In the genomic region with DNA sequence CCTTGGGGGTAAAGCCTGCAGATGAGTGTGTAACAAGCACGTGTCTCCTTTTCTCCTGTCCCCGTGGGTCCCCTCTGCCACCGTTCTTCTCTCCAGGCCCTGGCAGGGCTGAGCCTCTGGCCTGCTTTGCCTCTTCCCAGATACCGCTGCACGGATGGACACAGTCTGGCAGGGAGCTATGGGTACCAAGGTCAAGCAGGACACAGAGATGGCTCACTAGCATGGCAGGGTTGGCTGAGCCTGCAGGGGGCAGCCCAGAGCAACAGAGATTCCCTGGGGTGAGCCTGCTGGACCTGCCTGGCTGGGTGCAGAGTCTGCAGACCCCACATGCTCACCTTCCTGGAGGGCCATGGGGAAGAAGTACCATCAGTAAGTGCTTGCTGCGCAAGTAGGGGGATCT, we compare ENCODE assay signal across 8 mouse cellular contexts. TPM values are rescaled to one million over a fixed set of nuclear protein-coding genes. Genes with fewer than 3 reads are reported as not detected.
DNase-seq lines count a peak whose midpoint lies in the region; ATAC-seq and TF ChIP-seq lines count a peak whose summit lies in the region.

No protein-coding gene starts in this region.

- WGBS in heart, adult 2 months, result 39% methylated on average over 6 of the region's 6 CpGs
- 64% methylated on average over 6 of the region's 6 CpGs for WGBS in kidney, adult 2 months
- 68% methylated on average over 6 of the region's 6 CpGs for WGBS in liver, embryonic 11.5 days
- 70% methylated on average over 6 of the region's 6 CpGs for WGBS in neural tube, embryonic 11.5 days

- no peak overlapping the region for H3K9ac ChIP-seq in heart, adult 2 months (ENCODE audit: low read depth, low read length)
- H3K9ac ChIP-seq in liver, embryonic 11.5 days (ENCODE audit: low read depth, low read length), result no peak overlapping the region; the same call in 1 of the 2 replicates
- no peak overlapping the region for H3K9ac ChIP-seq in neural tube, embryonic 11.5 days (ENCODE audit: low read length)

- H3K27me3 ChIP-seq in heart, adult 2 months (ENCODE audit: control insufficient read depth, insufficient read depth, low read length), result no peaks in the 10 kb centered on the region
- no peaks in the 10 kb centered on the region for H3K27me3 ChIP-seq in kidney, adult 2 months (replicated peaks; ENCODE audit: control insufficient read depth, insufficient read depth, low read length)
- no peaks in the 10 kb centered on the region for H3K27me3 ChIP-seq in liver, embryonic 11.5 days (replicated peaks; ENCODE audit: control insufficient read depth, insufficient read depth, low read length)
- H3K27me3 ChIP-seq in neural tube, embryonic 11.5 days (ENCODE audit: control insufficient read depth, insufficient read depth, low read length), result no peaks in the 10 kb centered on the region

- no peaks in the 10 kb centered on the region for H3K36me3 ChIP-seq in heart, adult 2 months (ENCODE audit: control insufficient read depth, insufficient read depth, low read length)
- no peaks in the 10 kb centered on the region for H3K36me3 ChIP-seq in kidney, adult 2 months (ENCODE audit: control insufficient read depth, insufficient read depth, low read length)
- H3K36me3 ChIP-seq in liver, embryonic 11.5 days (ENCODE audit: control insufficient read depth, insufficient read depth, low read length), result no peaks in the 10 kb centered on the region
- no peaks in the 10 kb centered on the region for H3K36me3 ChIP-seq in neural tube, embryonic 11.5 days (ENCODE audit: control insufficient read depth, insufficient read depth, low read length)

- peak; percentile 67 to 74 for DNase-seq in heart, adult 2 months
- DNase-seq in heart, postnatal 25 days (ENCODE audit: low spot score), result no peak
- peak; percentile 70 for DNase-seq in adrenal gland, postnatal 25 days
- peak; percentile 64 for DNase-seq in gastrocnemius, adult 2 months
- DNase-seq in kidney, adult 2 months, result peak; percentile 43
- no peak for DNase-seq in liver, embryonic 11.5 days (ENCODE audit: low spot score)
- DNase-seq in neural tube, embryonic 11.5 days (ENCODE audit: low spot score), result peak; percentile 62
- peak; percentile 87 for DNase-seq in testis, postnatal 10 days (ENCODE audit: low spot score)

- 0 out of 2 replicates have a peak, but pooled peaks have one; percentile 27 for ATAC-seq in liver, embryonic 11.5 days (replicated peaks; ENCODE audit: low FRiP score)
- ATAC-seq in neural tube, embryonic 11.5 days (ENCODE audit: insufficient read depth, low FRiP score, low TSS enrichment), result no peak

- intact Hi-C loops in heart, adult 2 months (cut with DNase I), result no loop called here
- intact Hi-C loops in heart, postnatal 25 days (cut with DNase I), result no loop called here
- intact Hi-C loops in gastrocnemius, adult 2 months (cut with DNase I), result no loop called here

- TF ChIP-seq EP300 in heart, adult 2 months (IDR thresholded peaks at IDR 0.05; ENCODE audit: insufficient read depth, low read depth, low read length), result no peak

- peaks cover 8% of the 10 kb centered on the region for H3K4me1 ChIP-seq in heart, adult 2 months (ENCODE audit: control insufficient read depth, insufficient read depth, low read length)
- H3K4me1 ChIP-seq in kidney, adult 2 months (ENCODE audit: control insufficient read depth, insufficient read depth, low read length), result no peaks in the 10 kb centered on the region
- peaks cover 31% of the 10 kb centered on the region for H3K4me1 ChIP-seq in liver, embryonic 11.5 days (replicated peaks; ENCODE audit: control insufficient read depth, insufficient read depth, low read length)
- H3K4me1 ChIP-seq in neural tube, embryonic 11.5 days (ENCODE audit: control insufficient read depth, insufficient read depth, low read length), result peaks cover 7% of the 10 kb centered on the region

- no peak overlapping the region for H3K27ac ChIP-seq in heart, adult 2 months
- peak overlapping the region; percentile 35; the same call in 1 of the 2 replicates for H3K27ac ChIP-seq in gastrocnemius, adult 2 months
- H3K27ac ChIP-seq in kidney, adult 2 months (ENCODE audit: insufficient read depth, low read depth, low read length), result no peak overlapping the region
- H3K27ac ChIP-seq in liver, embryonic 11.5 days (ENCODE audit: low read depth, low read length), result no peak overlapping the region; the same call in 1 of the 2 replicates
- no peak overlapping the region for H3K27ac ChIP-seq in neural tube, embryonic 11.5 days (ENCODE audit: low read depth, low read length)

- no peak overlapping the region for H3K4me3 ChIP-seq in heart, adult 2 months
- no peak overlapping the region for H3K4me3 ChIP-seq in gastrocnemius, adult 2 months
- H3K4me3 ChIP-seq in kidney, adult 2 months (ENCODE audit: insufficient read depth, low read depth, low read length), result no peak overlapping the region
- H3K4me3 ChIP-seq in liver, embryonic 11.5 days (ENCODE audit: low read depth, low read length), result no peak overlapping the region
- H3K4me3 ChIP-seq in neural tube, embryonic 11.5 days (ENCODE audit: low read depth, low read length), result no peak overlapping the region

- H3K4me2 ChIP-seq in liver, embryonic 11.5 days, result no peak overlapping the region
- H3K4me2 ChIP-seq in neural tube, embryonic 11.5 days (ENCODE audit: low read depth), result no peak overlapping the region

- no peak for TF ChIP-seq POLR2A in heart, adult 2 months (IDR thresholded peaks at IDR 0.05; ENCODE audit: insufficient read depth, low read depth, low read length)
- TF ChIP-seq POLR2A in kidney, adult 2 months (IDR thresholded peaks at IDR 0.05; ENCODE audit: low read depth, low read length), result no peak

- no peaks in the 10 kb centered on the region for H3K79me2 ChIP-seq in heart, adult 2 months (replicated peaks; ENCODE audit: control insufficient read depth, insufficient read depth, low read length)

- peak; percentile 75 for TF ChIP-seq CTCF in heart, adult 2 months (IDR thresholded peaks at IDR 0.05)
- TF ChIP-seq CTCF in gastrocnemius, adult 2 months (IDR thresholded peaks at IDR 0.05), result peak; percentile 58
- TF ChIP-seq CTCF in kidney, adult 2 months (conservative IDR thresholded peaks at IDR 0.05; ENCODE audit: insufficient read depth, insufficient read length, low read depth, low read length), result peak; percentile 47; the same call in 1 of the 2 replicates

- no peaks in the 10 kb centered on the region for H3K9me3 ChIP-seq in liver, embryonic 11.5 days (ENCODE audit: control insufficient read depth, low read length)
- H3K9me3 ChIP-seq in neural tube, embryonic 11.5 days (ENCODE audit: control insufficient read depth, low read length), result no peaks in the 10 kb centered on the region

RNA-seq across cellular contexts. Expression of gene Grifin, which starts 1.0 kb away (rescaled TPM):
- not detected for total RNA-seq in heart, adult 2 months (2021)
- polyA plus RNA-seq in heart, adult 2 months (2012; rRNA removed), result not detected in 2 replicates
- total RNA-seq in heart, postnatal 25 days (2021), result not detected
- not detected in 2 replicates for total RNA-seq in adrenal gland, postnatal 25 days (2021)
- not detected for total RNA-seq in gastrocnemius, adult 2 months (2021)
- polyA plus RNA-seq in kidney, adult 2 months (2012; rRNA removed), result not detected in 2 replicates
- polyA plus RNA-seq in liver, embryonic 11.5 days (2014; fragmentation: Nextera tagmentation; extraction: Ambion mirVana), result 1.8 and 2.6 TPM in 2 replicates
- not detected in 2 replicates for polyA plus RNA-seq in neural tube, embryonic 11.5 days (2014; fragmentation: Nextera tagmentation; extraction: Ambion mirVana)

RNA-seq across cellular contexts. Expression of gene Lfng, which starts 41.3 kb away (rescaled TPM):
- 10 to 100 TPM in 1 of 2 experiments, 1 to 10 TPM in 1; 7.4 to 11.5 TPM for total RNA-seq in heart, adult 2 months (2021)
- 18.4 and 23.1 TPM in 2 replicates for polyA plus RNA-seq in heart, adult 2 months (2012; rRNA removed)
- 10 to 100 TPM in 1 of 2 experiments, 1 to 10 TPM in 1; 7.3 to 10.8 TPM for total RNA-seq in heart, postnatal 25 days (2021)
- total RNA-seq in adrenal gland, postnatal 25 days (2021), result 9.6 and 16.8 TPM in 2 replicates
- total RNA-seq in gastrocnemius, adult 2 months (2021), result 1 to 10 TPM; 3.2 to 6.1 TPM
- 37.8 and 43.3 TPM in 2 replicates for polyA plus RNA-seq in kidney, adult 2 months (2012; rRNA removed)
- 10.6 and 11.0 TPM in 2 replicates for polyA plus RNA-seq in liver, embryonic 11.5 days (2014; fragmentation: Nextera tagmentation; extraction: Ambion mirVana)
- polyA plus RNA-seq in neural tube, embryonic 11.5 days (2014; fragmentation: Nextera tagmentation; extraction: Ambion mirVana), result 35.4 and 37.5 TPM in 2 replicates

Comparison
In these comparisons a context has a peak if more than half of its experiments do, and no peak if none do; other contexts are left out.
1. DNase-seq: peak in heart, adult 2 months (2 of 2), adrenal gland, postnatal 25 days (single experiment), gastrocnemius, adult 2 months (single experiment), kidney, adult 2 months (single experiment), neural tube, embryonic 11.5 days (single experiment) and testis, postnatal 10 days (single experiment); none in heart, postnatal 25 days (single experiment) and liver, embryonic 11.5 days (single experiment).
2. Peak in every context shown above with its lines, with median percentiles within 50 percentile points of each other: CTCF ChIP-seq.